Mouse (Mus musculus) macrophage (primary cell): ENCODE data around the gene Eps8l3. TPM values are rescaled to one million over a fixed set of nuclear protein-coding genes. Genes with fewer than 3 reads are reported as not detected.

ENCODE experiments used
- H3K27ac ChIP-seq: fragments of 350-480 bp; formaldehyde crosslinking; 2 replicates; pipeline ENCODE4 v1.9.0; 2021
- H3K36me3 ChIP-seq: fragments of 350-480 bp; formaldehyde crosslinking; 2 replicates; pipeline ENCODE4 v1.9.0; 2021; ENCODE audit errors: inconsistent target
- H3K4me3 ChIP-seq: fragments of 350-480 bp; formaldehyde crosslinking; 2 replicates; pipeline ENCODE4 v1.9.0; 2021; ENCODE audit errors: inconsistent target
- H3K79me2 ChIP-seq: fragments of 350-480 bp; formaldehyde crosslinking; 2 replicates; pipeline ENCODE4 v1.9.0; 2021; ENCODE audit errors: inconsistent target
- WGBS: methylation state at CpG from one replicate; pipeline ENCODE4 v1.1.7; 2026; ENCODE audit warnings: inconsistent platforms; ENCODE audit not compliant: missing documents; 5-methylcytosine and 5-hydroxymethylcytosine counted together
- polyA plus RNA-seq: library from polyadenylated mRNA; stranded (reverse); fragments of 250-400 nt; gene quantifications from 3 replicates; pipeline ENCODE4 v1.2.4, GENCODE M21; 2018; ENCODE audit warnings: inconsistent platforms

Gene Eps8l3
- polyA plus RNA-seq, 1 experiment from 2014 or later = not detected

- Histone ChIP-seq H3K27ac (no peak within 1 kb of the TSS), H3K4me3 (peak within 1 kb of the TSS; percentile 28), H3K79me2 (no peaks in the 10 kb centered on the region), H3K36me3 (no peaks in the 10 kb centered on the region)
- WGBS = 9% methylated on average over 40 of the region's 40 CpGs
Observed at GRCm38 (mm10) chr3:107895720-107896569, 18.9 kb downstream of the Eps8l3 start, which contains the start of gene Gstm5. Gene Gstm5 (plus strand): TSS chr3:107895821.

- no peaks in the 10 kb centered on the region for H3K36me3 ChIP-seq
- no peak overlapping the region for H3K27ac ChIP-seq
- H3K79me2 ChIP-seq = no peaks in the 10 kb centered on the region
- H3K4me3 ChIP-seq = no peak overlapping the region
- 92% methylated on average over 13 of the region's 13 CpGs for WGBS
Observed at GRCm38 (mm10) chr3:107898691-107899090, 21.7 kb downstream of the Eps8l3 start.

- no peak overlapping the region for H3K4me3 ChIP-seq
- no peaks in the 10 kb centered on the region for H3K79me2 ChIP-seq
- 88% methylated on average over 11 of the region's 11 CpGs for WGBS
- no peak overlapping the region for H3K27ac ChIP-seq
- no peaks in the 10 kb centered on the region for H3K36me3 ChIP-seq
Observed at GRCm38 (mm10) chr3:107900955-107901673, 24.1 kb downstream of the Eps8l3 start.

- Histone ChIP-seq H3K79me2 (no peaks in the 10 kb centered on the region), H3K27ac (no peak overlapping the region), H3K36me3 (no peaks in the 10 kb centered on the region), H3K4me3 (no peak overlapping the region)
- WGBS = 59% methylated on average over 6 of the region's 6 CpGs
Observed at GRCm38 (mm10) chr3:107905942-107906341, 28.9 kb downstream of the Eps8l3 start.

GRCm38 (mm10) chr3:107916674-107917073 lies 39.6 kb downstream of the Eps8l3 start:
- WGBS = 95% methylated on average over 11 of the region's 15 CpGs
- Histone ChIP-seq H3K79me2 (no peaks in the 10 kb centered on the region), H3K27ac (no peak overlapping the region), H3K4me3 (no peak overlapping the region), H3K36me3 (no peaks in the 10 kb centered on the region)

GRCm38 (mm10) chr3:107917097-107917496 lies 40.1 kb downstream of the Eps8l3 start:
- Histone ChIP-seq H3K36me3 (no peaks in the 10 kb centered on the region), H3K4me3 (no peak overlapping the region), H3K79me2 (no peaks in the 10 kb centered on the region), H3K27ac (no peak overlapping the region)
- WGBS = 75% methylated on average over 3 of the region's 3 CpGs

- 63% methylated on average over 7 of the region's 7 CpGs for WGBS
- no peaks in the 10 kb centered on the region for H3K36me3 ChIP-seq
- no peak overlapping the region for H3K27ac ChIP-seq
- H3K4me3 ChIP-seq = no peak overlapping the region
- no peaks in the 10 kb centered on the region for H3K79me2 ChIP-seq
Observed at GRCm38 (mm10) chr3:107917783-107918408, 40.9 kb downstream of the Eps8l3 start.

- Histone ChIP-seq H3K27ac (no peak overlapping the region), H3K79me2 (no peaks in the 10 kb centered on the region), H3K36me3 (no peaks in the 10 kb centered on the region), H3K4me3 (no peak overlapping the region)
- 88% methylated on average over 5 of the region's 5 CpGs for WGBS
Observed at GRCm38 (mm10) chr3:107920348-107920747, 43.3 kb downstream of the Eps8l3 start.

- H3K79me2 ChIP-seq = no peaks in the 10 kb centered on the region
- 81% methylated on average over 3 of the region's 3 CpGs for WGBS
- H3K27ac ChIP-seq = no peak overlapping the region
- no peak overlapping the region for H3K4me3 ChIP-seq
- H3K36me3 ChIP-seq = no peaks in the 10 kb centered on the region
Observed at GRCm38 (mm10) chr3:107925335-107925734, 48.3 kb downstream of the Eps8l3 start.

- H3K27ac ChIP-seq = no peak overlapping the region
- H3K79me2 ChIP-seq = no peaks in the 10 kb centered on the region
- no peak overlapping the region for H3K4me3 ChIP-seq
- 85% methylated on average over 3 of the region's 3 CpGs for WGBS
- no peaks in the 10 kb centered on the region for H3K36me3 ChIP-seq
Observed at GRCm38 (mm10) chr3:107927841-107928240, 50.8 kb downstream of the Eps8l3 start.

- Histone ChIP-seq H3K79me2 (no peaks in the 10 kb centered on the region), H3K27ac (no peak overlapping the region), H3K4me3 (no peak overlapping the region), H3K36me3 (no peaks in the 10 kb centered on the region)
- 96% methylated on average over 11 of the region's 11 CpGs for WGBS
Observed at GRCm38 (mm10) chr3:107928691-107929090, 51.7 kb downstream of the Eps8l3 start.

- no peaks in the 10 kb centered on the region for H3K36me3 ChIP-seq
- H3K4me3 ChIP-seq = no peak overlapping the region
- no peaks in the 10 kb centered on the region for H3K79me2 ChIP-seq
- 81% methylated on average over 4 of the region's 4 CpGs for WGBS
- no peak overlapping the region for H3K27ac ChIP-seq
Observed at GRCm38 (mm10) chr3:107929243-107929642, 52.2 kb downstream of the Eps8l3 start.

GRCm38 (mm10) chr3:107929731-107930130 lies 52.7 kb downstream of the Eps8l3 start:
- WGBS = 84% methylated on average over 4 of the region's 4 CpGs
- Histone ChIP-seq H3K79me2 (no peaks in the 10 kb centered on the region), H3K27ac (no peak overlapping the region), H3K36me3 (no peaks in the 10 kb centered on the region), H3K4me3 (no peak overlapping the region)

- 60% methylated on average over 2 of the region's 2 CpGs for WGBS
- Histone ChIP-seq H3K4me3 (no peak overlapping the region), H3K27ac (no peak overlapping the region), H3K79me2 (no peaks in the 10 kb centered on the region), H3K36me3 (no peaks in the 10 kb centered on the region)
Observed at GRCm38 (mm10) chr3:107931134-107931533, 54.1 kb downstream of the Eps8l3 start.

- Histone ChIP-seq H3K27ac (no peak within 1 kb of the TSS), H3K79me2 (no peaks in the 10 kb centered on the region), H3K4me3 (no peak within 1 kb of the TSS), H3K36me3 (no peaks in the 10 kb centered on the region)
- 31% methylated on average over 10 of the region's 10 CpGs for WGBS
Observed at GRCm38 (mm10) chr3:107931670-107932069, 54.6 kb downstream of the Eps8l3 start, which contains the start of gene Gstm7. Gene Gstm7 (minus strand): TSS chr3:107931817.
